Mouse (Mus musculus): Measurements from ENCODE around the gene Tardbp. TPM values are rescaled to one million over a fixed set of nuclear protein-coding genes. Genes with fewer than 3 reads are reported as not detected.

The Tardbp gene
- 276 and 338 TPM in 2 replicates for polyA plus RNA-seq (2012; rRNA removed)

GRCm38 (mm10) chr4:148626623-148627185, at the start of gene Tardbp:
Gene Tardbp (minus strand): TSS chr4:148627019.
- under 1% methylated on average over 51 of the region's 51 CpGs for WGBS
- peaks cover 5% of the 10 kb centered on the region for H3K4me1 ChIP-seq (ENCODE audit: control insufficient read depth, insufficient read depth, low read length)
- no peaks in the 10 kb centered on the region for H3K27me3 ChIP-seq (ENCODE audit: control insufficient read depth, insufficient read depth, low read length)
- peak within 1 kb of the TSS; percentile 93 for H3K27ac ChIP-seq (ENCODE audit: insufficient read depth, low read length)
- peak; percentile 92 for TF ChIP-seq POLR2A (IDR thresholded peaks at IDR 0.05; ENCODE audit: borderline replicate concordance, insufficient read depth, low read length)
- TF ChIP-seq CTCF (IDR thresholded peaks at IDR 0.05; ENCODE audit: borderline replicate concordance, insufficient read depth, low read depth, low read length), result no peak
- H3K4me3 ChIP-seq (replicated peaks; ENCODE audit: insufficient read depth, low read depth, low read length), result peak within 1 kb of the TSS; percentile 97
- peak; percentile 94 to 95 for DNase-seq

GRCm38 (mm10) chr4:148676188-148676960, 49.6 kb upstream of the Tardbp start:
- WGBS, result 57% methylated on average over 16 of the region's 16 CpGs
- no peak for DNase-seq
- no peak overlapping the region for H3K4me3 ChIP-seq (replicated peaks; ENCODE audit: insufficient read depth, low read depth, low read length)
- no peaks in the 10 kb centered on the region for H3K27me3 ChIP-seq (ENCODE audit: control insufficient read depth, insufficient read depth, low read length)
- TF ChIP-seq POLR2A (IDR thresholded peaks at IDR 0.05; ENCODE audit: borderline replicate concordance, insufficient read depth, low read length) (no peak), CTCF (IDR thresholded peaks at IDR 0.05; ENCODE audit: borderline replicate concordance, insufficient read depth, low read depth, low read length) (no peak)
- no peaks in the 10 kb centered on the region for H3K4me1 ChIP-seq (ENCODE audit: control insufficient read depth, insufficient read depth, low read length)
- no peak overlapping the region for H3K27ac ChIP-seq (ENCODE audit: insufficient read depth, low read length)

- TF ChIP-seq POLR2A (IDR thresholded peaks at IDR 0.05; ENCODE audit: borderline replicate concordance, insufficient read depth, low read length) (no peak), CTCF (IDR thresholded peaks at IDR 0.05; ENCODE audit: borderline replicate concordance, insufficient read depth, low read depth, low read length) (no peak)
- DNase-seq, result no peak
- WGBS, result 60% methylated on average over 7 of the region's 7 CpGs
- H3K27me3 ChIP-seq (ENCODE audit: control insufficient read depth, insufficient read depth, low read length), result no peaks in the 10 kb centered on the region
- no peak overlapping the region for H3K4me3 ChIP-seq (replicated peaks; ENCODE audit: insufficient read depth, low read depth, low read length)
- H3K27ac ChIP-seq (ENCODE audit: insufficient read depth, low read length), result no peak overlapping the region
- no peaks in the 10 kb centered on the region for H3K4me1 ChIP-seq (ENCODE audit: control insufficient read depth, insufficient read depth, low read length)
Observed at GRCm38 (mm10) chr4:148675043-148675442, 48.2 kb upstream of the Tardbp start.

- no peak for DNase-seq
Observed at GRCm38 (mm10) chr4:148671230-148671947, 44.6 kb upstream of the Tardbp start.

GRCm38 (mm10) chr4:148667006-148667755, 40.4 kb upstream of the Tardbp start:
- Histone ChIP-seq H3K27me3 (ENCODE audit: control insufficient read depth, insufficient read depth, low read length) (no peaks in the 10 kb centered on the region), H3K4me3 (replicated peaks; ENCODE audit: insufficient read depth, low read depth, low read length) (no peak overlapping the region), H3K27ac (ENCODE audit: insufficient read depth, low read length) (no peak overlapping the region), H3K4me1 (ENCODE audit: control insufficient read depth, insufficient read depth, low read length) (no peaks in the 10 kb centered on the region)
- DNase-seq, result no peak
- 87% methylated on average over 15 of the region's 15 CpGs for WGBS
- TF ChIP-seq CTCF (IDR thresholded peaks at IDR 0.05; ENCODE audit: borderline replicate concordance, insufficient read depth, low read depth, low read length), result no peak
- TF ChIP-seq POLR2A (IDR thresholded peaks at IDR 0.05; ENCODE audit: borderline replicate concordance, insufficient read depth, low read length), result no peak

More at GRCm38 (mm10) chr4:148671230-148671947, 44.6 kb upstream of the Tardbp start:
- TF ChIP-seq CTCF (IDR thresholded peaks at IDR 0.05; ENCODE audit: borderline replicate concordance, insufficient read depth, low read depth, low read length) (no peak), POLR2A (IDR thresholded peaks at IDR 0.05; ENCODE audit: borderline replicate concordance, insufficient read depth, low read length) (no peak)
- 61% methylated on average over 16 of the region's 16 CpGs for WGBS
- no peaks in the 10 kb centered on the region for H3K27me3 ChIP-seq (ENCODE audit: control insufficient read depth, insufficient read depth, low read length)
- H3K4me1 ChIP-seq (ENCODE audit: control insufficient read depth, insufficient read depth, low read length), result no peaks in the 10 kb centered on the region
- no peak overlapping the region for H3K4me3 ChIP-seq (replicated peaks; ENCODE audit: insufficient read depth, low read depth, low read length)
- no peak overlapping the region for H3K27ac ChIP-seq (ENCODE audit: insufficient read depth, low read length)

GRCm38 (mm10) chr4:148664021-148664420, 37.2 kb upstream of the Tardbp start:
- no peak overlapping the region for H3K27ac ChIP-seq (ENCODE audit: insufficient read depth, low read length)
- no peak for TF ChIP-seq POLR2A (IDR thresholded peaks at IDR 0.05; ENCODE audit: borderline replicate concordance, insufficient read depth, low read length)
- no peak for TF ChIP-seq CTCF (IDR thresholded peaks at IDR 0.05; ENCODE audit: borderline replicate concordance, insufficient read depth, low read depth, low read length)
- H3K27me3 ChIP-seq (ENCODE audit: control insufficient read depth, insufficient read depth, low read length), result no peaks in the 10 kb centered on the region
- WGBS, result 57% methylated on average over 6 of the region's 6 CpGs
- DNase-seq, result no peak
- no peaks in the 10 kb centered on the region for H3K4me1 ChIP-seq (ENCODE audit: control insufficient read depth, insufficient read depth, low read length)
- H3K4me3 ChIP-seq (replicated peaks; ENCODE audit: insufficient read depth, low read depth, low read length), result no peak overlapping the region

- Histone ChIP-seq H3K27me3 (ENCODE audit: control insufficient read depth, insufficient read depth, low read length) (no peaks in the 10 kb centered on the region), H3K4me3 (replicated peaks; ENCODE audit: insufficient read depth, low read depth, low read length) (no peak overlapping the region), H3K27ac (ENCODE audit: insufficient read depth, low read length) (no peak overlapping the region), H3K4me1 (ENCODE audit: control insufficient read depth, insufficient read depth, low read length) (no peaks in the 10 kb centered on the region)
- WGBS, result 69% methylated on average over 7 of the region's 7 CpGs
- no peak for DNase-seq
- TF ChIP-seq POLR2A (IDR thresholded peaks at IDR 0.05; ENCODE audit: borderline replicate concordance, insufficient read depth, low read length) (no peak), CTCF (IDR thresholded peaks at IDR 0.05; ENCODE audit: borderline replicate concordance, insufficient read depth, low read depth, low read length) (no peak)
Observed at GRCm38 (mm10) chr4:148663326-148663725, 36.5 kb upstream of the Tardbp start.

Data from cerebellum, adult 2 months (tissue).